Mouse (Mus musculus): ENCODE results near the gene Gal3st2. TPM values are rescaled to one million over a fixed set of nuclear protein-coding genes. Genes with fewer than 3 reads are reported as not detected.
"Not testable (repeated sequence)": the region's sequence is repeated elsewhere in the genome, so short reads cannot be mapped to it uniquely, and the experiment has no call there.

The Gal3st2 gene
- polyA plus RNA-seq, 1 experiment from 2014 or later: 0.24 TPM

DNA sequence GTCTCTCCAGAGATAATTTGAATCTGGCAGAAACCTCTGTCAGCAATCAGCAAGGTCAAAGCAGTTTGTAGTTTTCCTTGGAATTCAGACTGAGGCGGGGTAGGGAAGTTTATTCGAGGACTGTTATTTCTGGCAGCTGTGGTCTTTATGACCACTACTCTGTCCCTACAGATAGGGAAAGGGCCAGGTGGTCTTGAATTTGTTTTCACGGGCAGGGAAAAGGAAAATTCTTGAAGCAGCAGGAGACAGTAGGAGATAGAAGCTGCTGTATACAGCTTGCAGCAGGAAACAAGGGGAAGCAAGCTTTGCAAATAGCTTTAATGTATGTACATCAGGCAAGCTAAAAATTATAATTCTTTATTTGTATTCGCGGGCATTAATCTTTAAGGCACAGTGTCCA, 40.2 kb downstream of the Gal3st2 start:
- H3K4me2 ChIP-seq (ENCODE audit: low read length); H3K36me3 ChIP-seq (ENCODE audit: control insufficient read depth, insufficient read depth, low read length); H3K27ac ChIP-seq (replicated peaks; ENCODE audit: low read depth, low read length); H3K9ac ChIP-seq (replicated peaks; ENCODE audit: low read length); H3K4me1 ChIP-seq (ENCODE audit: control insufficient read depth, insufficient read depth, low read length); H3K9me3 ChIP-seq (ENCODE audit: control insufficient read depth, low read length); ATAC-seq (ENCODE audit: low FRiP score, low TSS enrichment); DNase-seq; H3K4me3 ChIP-seq (replicated peaks; ENCODE audit: low read depth, low read length); H3K27me3 ChIP-seq (ENCODE audit: control insufficient read depth, insufficient read depth, low read length): not testable (repeated sequence)
- WGBS: 63% methylated on average over 3 of the region's 5 CpGs

GRCm38 (mm10) chr1:93906690-93907089, 45.6 kb downstream of the Gal3st2 start:
- ATAC-seq (ENCODE audit: low FRiP score, low TSS enrichment); H3K4me3 ChIP-seq (replicated peaks; ENCODE audit: low read depth, low read length); H3K27ac ChIP-seq (replicated peaks; ENCODE audit: low read depth, low read length); H3K4me1 ChIP-seq (ENCODE audit: control insufficient read depth, insufficient read depth, low read length); H3K9me3 ChIP-seq (ENCODE audit: control insufficient read depth, low read length); H3K36me3 ChIP-seq (ENCODE audit: control insufficient read depth, insufficient read depth, low read length); H3K27me3 ChIP-seq (ENCODE audit: control insufficient read depth, insufficient read depth, low read length); DNase-seq; H3K4me2 ChIP-seq (ENCODE audit: low read length); H3K9ac ChIP-seq (replicated peaks; ENCODE audit: low read length): not testable (repeated sequence)
- 90% methylated on average over 3 of the region's 5 CpGs for WGBS

DNA sequence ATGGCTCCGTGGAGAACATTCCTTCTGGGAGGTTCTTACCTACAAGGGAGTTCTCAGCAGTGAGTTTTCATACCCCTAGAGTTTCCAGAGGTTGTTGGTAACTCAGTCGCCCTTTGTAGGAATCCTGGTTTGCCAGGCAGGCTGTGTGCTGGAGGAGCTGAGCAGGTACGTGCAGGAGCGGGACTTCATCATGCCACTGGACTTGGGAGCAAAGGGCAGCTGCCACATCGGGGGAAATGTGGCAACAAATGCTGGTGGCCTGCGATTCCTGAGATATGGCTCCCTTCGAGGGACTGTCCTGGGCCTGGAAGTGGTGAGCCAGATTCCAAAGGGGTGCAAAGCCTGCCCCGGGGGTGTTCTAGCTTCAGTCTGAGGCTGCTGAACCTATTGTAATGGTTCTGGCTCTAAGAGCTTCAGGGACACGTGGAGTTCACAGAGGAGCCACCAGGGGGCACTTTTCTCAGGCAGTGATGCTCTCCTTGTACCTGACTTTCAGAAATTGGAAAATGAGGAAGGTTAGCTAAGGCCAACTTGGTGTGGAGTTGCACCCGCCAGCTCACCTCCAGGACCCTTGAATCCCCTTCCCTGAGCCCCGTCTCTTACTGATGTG, 48.0 kb downstream of the Gal3st2 start:
- H3K4me3 ChIP-seq (replicated peaks; ENCODE audit: low read depth, low read length); H3K4me2 ChIP-seq (ENCODE audit: low read length); H3K9me3 ChIP-seq (ENCODE audit: control insufficient read depth, low read length); H3K27me3 ChIP-seq (ENCODE audit: control insufficient read depth, insufficient read depth, low read length); H3K27ac ChIP-seq (replicated peaks; ENCODE audit: low read depth, low read length); H3K36me3 ChIP-seq (ENCODE audit: control insufficient read depth, insufficient read depth, low read length); ATAC-seq (ENCODE audit: low FRiP score, low TSS enrichment); H3K9ac ChIP-seq (replicated peaks; ENCODE audit: low read length); DNase-seq; H3K4me1 ChIP-seq (ENCODE audit: control insufficient read depth, insufficient read depth, low read length): not testable (repeated sequence)
- WGBS: no CpG with 5 or more reads among the region's 11 CpGs

DNA sequence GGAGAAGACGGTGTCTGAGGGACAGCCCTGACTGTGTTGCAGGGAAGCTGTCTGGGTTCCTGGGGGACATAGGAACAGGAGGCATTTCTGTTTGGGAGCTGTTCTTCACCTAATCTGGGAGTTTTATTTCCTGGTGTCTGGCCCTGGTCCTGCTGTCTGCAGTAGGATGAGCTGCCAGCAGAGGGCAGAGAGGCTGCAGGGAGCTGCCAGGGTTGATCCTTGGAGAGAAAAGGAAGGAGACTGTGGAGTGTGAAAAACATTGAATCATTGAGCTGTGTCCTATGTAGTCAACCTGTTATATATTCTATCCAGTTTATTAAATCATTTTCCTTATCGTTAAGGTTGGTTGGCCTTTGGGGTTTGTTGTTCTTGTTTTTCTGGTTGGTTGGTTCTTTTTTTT, 50.8 kb downstream of the Gal3st2 start:
- WGBS: no CpG with 5 or more reads among the region's 2 CpGs
- not testable (repeated sequence) for H3K36me3 ChIP-seq (ENCODE audit: control insufficient read depth, insufficient read depth, low read length); H3K4me1 ChIP-seq (ENCODE audit: control insufficient read depth, insufficient read depth, low read length); H3K9me3 ChIP-seq (ENCODE audit: control insufficient read depth, low read length); ATAC-seq (ENCODE audit: low FRiP score, low TSS enrichment); H3K27me3 ChIP-seq (ENCODE audit: control insufficient read depth, insufficient read depth, low read length); DNase-seq; H3K27ac ChIP-seq (replicated peaks; ENCODE audit: low read depth, low read length); H3K4me3 ChIP-seq (replicated peaks; ENCODE audit: low read depth, low read length); H3K9ac ChIP-seq (replicated peaks; ENCODE audit: low read length); H3K4me2 ChIP-seq (ENCODE audit: low read length)

DNA sequence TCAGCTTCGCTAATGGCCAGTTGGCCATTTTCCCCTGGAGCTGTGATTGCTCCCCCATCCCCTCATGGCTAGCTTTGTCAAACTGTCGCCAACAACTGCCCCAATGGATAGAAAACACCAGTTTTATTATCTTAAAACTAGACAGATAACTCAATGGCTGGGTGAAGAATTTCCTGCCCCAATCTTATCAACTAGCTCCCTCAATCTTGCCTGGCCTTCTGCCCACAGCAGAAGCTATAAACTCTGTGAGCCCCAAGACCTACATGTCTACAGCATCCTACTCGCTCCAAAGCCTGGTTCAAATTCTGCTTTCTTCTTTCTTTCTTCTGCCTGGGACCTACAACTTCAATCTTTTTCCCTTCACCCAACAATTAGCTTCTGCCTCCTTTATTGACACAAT, 56.1 kb downstream of the Gal3st2 start:
- H3K4me2 ChIP-seq (ENCODE audit: low read length); H3K27ac ChIP-seq (replicated peaks; ENCODE audit: low read depth, low read length); H3K36me3 ChIP-seq (ENCODE audit: control insufficient read depth, insufficient read depth, low read length); H3K4me1 ChIP-seq (ENCODE audit: control insufficient read depth, insufficient read depth, low read length); ATAC-seq (ENCODE audit: low FRiP score, low TSS enrichment); DNase-seq; H3K9ac ChIP-seq (replicated peaks; ENCODE audit: low read length); H3K27me3 ChIP-seq (ENCODE audit: control insufficient read depth, insufficient read depth, low read length); H3K9me3 ChIP-seq (ENCODE audit: control insufficient read depth, low read length); H3K4me3 ChIP-seq (replicated peaks; ENCODE audit: low read depth, low read length): not testable (repeated sequence)
- 89% methylated on average over 3 of the region's 3 CpGs for WGBS

- 89% methylated on average over 2 of the region's 2 CpGs for WGBS
- not testable (repeated sequence) for H3K9me3 ChIP-seq (ENCODE audit: control insufficient read depth, low read length); H3K4me1 ChIP-seq (ENCODE audit: control insufficient read depth, insufficient read depth, low read length); H3K4me3 ChIP-seq (replicated peaks; ENCODE audit: low read depth, low read length); H3K9ac ChIP-seq (replicated peaks; ENCODE audit: low read length); H3K4me2 ChIP-seq (ENCODE audit: low read length); H3K27me3 ChIP-seq (ENCODE audit: control insufficient read depth, insufficient read depth, low read length); H3K36me3 ChIP-seq (ENCODE audit: control insufficient read depth, insufficient read depth, low read length); ATAC-seq (ENCODE audit: low FRiP score, low TSS enrichment); H3K27ac ChIP-seq (replicated peaks; ENCODE audit: low read depth, low read length); DNase-seq
Observed at GRCm38 (mm10) chr1:93918011-93918410, 56.9 kb downstream of the Gal3st2 start, which contains the start of gene Gal3st2b. TSS of gene Gal3st2b (plus strand) at chr1:93918311.

DNA sequence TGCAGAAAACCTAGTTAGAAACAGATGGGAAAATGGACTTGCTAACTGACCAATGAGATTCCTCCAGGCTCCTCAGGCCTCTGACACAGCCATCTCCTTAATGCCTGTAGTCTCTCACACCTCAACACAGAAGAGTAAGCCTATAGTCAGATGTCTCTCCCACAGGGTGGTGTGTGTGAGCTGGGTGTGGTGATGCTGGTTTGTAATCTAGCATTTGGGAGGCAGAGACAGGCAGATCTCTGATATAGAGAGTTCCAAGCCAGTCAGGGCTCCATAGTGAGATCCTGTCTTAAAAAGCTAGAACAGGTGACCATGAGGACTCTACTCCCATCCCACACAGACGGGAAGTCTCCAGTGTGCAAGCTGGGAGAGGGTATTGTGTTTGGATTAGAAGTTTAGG, 57.7 kb downstream of the Gal3st2 start:
- H3K27ac ChIP-seq (replicated peaks; ENCODE audit: low read depth, low read length); H3K9me3 ChIP-seq (ENCODE audit: control insufficient read depth, low read length); H3K36me3 ChIP-seq (ENCODE audit: control insufficient read depth, insufficient read depth, low read length); H3K9ac ChIP-seq (replicated peaks; ENCODE audit: low read length); H3K4me1 ChIP-seq (ENCODE audit: control insufficient read depth, insufficient read depth, low read length); H3K27me3 ChIP-seq (ENCODE audit: control insufficient read depth, insufficient read depth, low read length); H3K4me3 ChIP-seq (replicated peaks; ENCODE audit: low read depth, low read length); H3K4me2 ChIP-seq (ENCODE audit: low read length); DNase-seq; ATAC-seq (ENCODE audit: low FRiP score, low TSS enrichment): not testable (repeated sequence)
- 78% methylated on average over 1 of the region's 1 CpGs for WGBS

- WGBS: 74% methylated on average over 3 of the region's 3 CpGs
- not testable (repeated sequence) for H3K9me3 ChIP-seq (ENCODE audit: control insufficient read depth, low read length); H3K4me2 ChIP-seq (ENCODE audit: low read length); H3K9ac ChIP-seq (replicated peaks; ENCODE audit: low read length); H3K27me3 ChIP-seq (ENCODE audit: control insufficient read depth, insufficient read depth, low read length); H3K36me3 ChIP-seq (ENCODE audit: control insufficient read depth, insufficient read depth, low read length); ATAC-seq (ENCODE audit: low FRiP score, low TSS enrichment); H3K27ac ChIP-seq (replicated peaks; ENCODE audit: low read depth, low read length); H3K4me1 ChIP-seq (ENCODE audit: control insufficient read depth, insufficient read depth, low read length); DNase-seq; H3K4me3 ChIP-seq (replicated peaks; ENCODE audit: low read depth, low read length)
Observed at GRCm38 (mm10) chr1:93919321-93919720, 58.2 kb downstream of the Gal3st2 start.

GRCm38 (mm10) chr1:93922609-93923008, 61.5 kb downstream of the Gal3st2 start:
- DNase-seq; H3K27ac ChIP-seq (replicated peaks; ENCODE audit: low read depth, low read length); H3K27me3 ChIP-seq (ENCODE audit: control insufficient read depth, insufficient read depth, low read length); H3K4me3 ChIP-seq (replicated peaks; ENCODE audit: low read depth, low read length); ATAC-seq (ENCODE audit: low FRiP score, low TSS enrichment); H3K9ac ChIP-seq (replicated peaks; ENCODE audit: low read length); H3K36me3 ChIP-seq (ENCODE audit: control insufficient read depth, insufficient read depth, low read length); H3K4me2 ChIP-seq (ENCODE audit: low read length); H3K4me1 ChIP-seq (ENCODE audit: control insufficient read depth, insufficient read depth, low read length); H3K9me3 ChIP-seq (ENCODE audit: control insufficient read depth, low read length): not testable (repeated sequence)
- 87% methylated on average over 3 of the region's 3 CpGs for WGBS
